Mouse (Mus musculus) WW6 (cell line): ENCODE measurements around the gene Ctnnbip1.

Experiments
- DNase-seq: peaks from one replicate; pipeline ENCODE4 v3.0.0-alpha.2; 2013; ENCODE audit warnings: low read depth, low spot score

The Ctnnbip1 gene

DNA sequence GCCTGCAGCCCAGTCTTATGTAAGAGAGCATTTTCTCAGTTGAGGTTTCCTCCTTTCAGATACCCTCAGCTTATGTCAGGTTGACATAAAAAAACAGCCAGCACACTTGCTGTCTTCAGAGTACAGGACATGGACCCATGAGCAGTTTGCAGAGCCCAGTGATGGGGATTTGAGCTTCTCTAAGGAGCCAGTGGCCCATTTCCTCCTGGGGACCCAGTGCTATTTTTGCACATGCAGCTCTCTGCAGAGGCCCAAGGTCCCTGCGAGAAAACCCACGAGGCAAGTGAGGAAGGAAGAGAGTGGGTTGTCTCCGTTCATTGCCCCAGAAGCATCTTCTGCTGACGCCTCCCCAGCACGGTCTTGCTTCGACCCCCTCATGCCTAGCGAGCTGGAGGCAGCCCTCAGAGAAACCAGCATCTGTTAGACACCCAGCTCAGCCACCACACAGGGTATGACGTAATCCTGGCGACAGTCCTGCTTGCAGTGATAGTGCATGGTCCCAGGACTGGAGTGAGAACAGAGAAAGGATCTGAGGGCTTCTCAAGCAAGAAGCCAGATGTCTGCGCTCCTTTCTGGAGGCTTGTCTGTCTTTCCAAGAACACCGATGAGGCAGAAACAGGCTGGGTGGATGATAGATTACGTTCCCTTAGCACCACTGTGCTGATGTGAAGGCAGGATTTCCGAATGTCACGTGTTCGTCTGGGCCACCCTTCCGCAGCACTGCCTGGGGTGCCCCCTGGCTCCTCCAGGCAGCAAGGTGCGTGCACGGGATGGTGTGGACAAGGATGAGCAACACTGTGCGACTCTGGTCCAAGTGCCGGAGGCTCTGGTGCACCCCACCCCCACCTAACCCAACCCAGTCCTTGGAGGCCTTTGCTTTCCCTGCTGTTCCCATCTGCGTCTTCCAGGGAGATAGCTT, 44.2 kb downstream of the Ctnnbip1 start:
- DNase-seq = no peak

GRCm38 (mm10) chr4:149562905-149563347, 44.9 kb downstream of the Ctnnbip1 start:
- no peak for DNase-seq

GRCm38 (mm10) chr4:149563941-149564361, 45.9 kb downstream of the Ctnnbip1 start:
- no peak for DNase-seq

GRCm38 (mm10) chr4:149564452-149565407, 46.7 kb downstream of the Ctnnbip1 start:
- DNase-seq = no peak

DNA sequence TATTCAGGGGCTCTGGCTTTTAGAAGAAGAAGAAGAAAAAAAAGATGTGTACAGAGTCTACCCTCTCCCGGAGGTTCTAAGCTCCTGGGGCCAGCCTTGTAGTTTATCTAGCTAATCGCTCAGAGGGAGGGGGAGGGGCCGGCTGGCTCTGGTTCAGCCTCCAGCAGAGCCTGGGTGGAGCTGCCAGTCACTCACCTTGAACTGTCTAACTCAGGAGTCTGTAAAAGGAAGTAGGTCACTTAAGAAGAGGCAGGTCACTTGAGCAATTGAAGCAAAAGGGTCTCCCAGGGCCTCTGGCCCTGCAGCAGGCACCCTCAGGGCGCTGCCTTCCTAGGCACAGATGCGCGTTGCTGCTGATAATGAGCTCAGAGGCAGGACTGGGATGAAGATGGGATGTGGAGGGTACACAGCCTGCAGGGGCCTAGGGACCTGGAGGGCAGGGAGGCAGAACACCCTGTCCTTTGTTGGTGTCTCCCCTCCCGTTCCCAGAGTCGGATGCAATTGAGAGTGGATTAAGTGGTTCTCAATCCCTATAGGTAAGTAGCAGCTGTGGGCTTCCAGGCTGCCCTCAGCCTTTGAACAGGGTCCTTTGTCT, 49.5 kb downstream of the Ctnnbip1 start:
- DNase-seq = no peak

GRCm38 (mm10) chr4:149568622-149569021, 50.6 kb downstream of the Ctnnbip1 start:
- no peak for DNase-seq

- DNase-seq = no peak
Observed at GRCm38 (mm10) chr4:149569781-149570497, 51.9 kb downstream of the Ctnnbip1 start.

DNA sequence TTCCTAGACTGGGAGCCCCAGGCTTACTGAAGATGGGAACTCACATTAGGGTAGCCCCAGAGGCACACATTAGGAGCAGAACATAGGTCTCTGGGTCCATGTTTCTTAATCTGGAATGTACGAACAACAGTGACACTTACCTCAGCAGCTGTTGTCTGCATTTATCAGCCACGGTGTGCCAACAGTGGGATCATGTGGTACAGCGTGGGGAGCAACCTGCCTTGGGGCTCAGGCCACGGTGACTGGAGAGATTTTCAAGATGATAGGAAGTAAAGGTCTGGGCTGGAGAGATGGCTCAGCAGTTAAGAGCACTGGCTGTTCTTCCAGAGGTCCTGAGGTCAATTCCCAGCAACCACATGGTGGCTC, 52.4 kb downstream of the Ctnnbip1 start:
- no peak for DNase-seq

- no peak for DNase-seq
Observed at GRCm38 (mm10) chr4:149571209-149571608, 53.2 kb downstream of the Ctnnbip1 start.

DNA sequence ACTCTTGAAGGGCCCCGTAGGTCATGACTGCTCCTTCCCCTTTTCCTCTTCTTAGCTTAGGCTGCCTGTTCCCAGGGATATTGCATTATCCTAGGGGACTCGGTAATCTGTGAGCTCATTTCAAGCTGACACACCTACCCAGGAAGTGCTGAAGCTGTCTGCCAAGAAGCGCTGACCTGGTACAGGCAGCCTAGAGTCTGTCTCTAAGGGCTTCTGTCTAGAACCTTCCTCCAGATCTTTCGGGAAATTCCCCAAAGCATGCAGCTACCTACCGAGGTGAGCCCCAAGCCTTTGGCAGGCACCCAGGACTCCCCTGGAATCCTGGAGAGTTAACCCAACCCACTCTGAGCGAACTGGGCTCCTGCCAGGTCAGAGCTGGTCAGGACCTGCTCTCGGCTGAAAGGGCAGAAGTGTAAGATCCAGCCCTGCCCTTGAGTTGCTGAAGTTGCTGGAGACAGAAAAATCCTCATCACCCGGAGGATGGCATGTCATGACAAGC, 53.7 kb downstream of the Ctnnbip1 start:
- no peak for DNase-seq

DNA sequence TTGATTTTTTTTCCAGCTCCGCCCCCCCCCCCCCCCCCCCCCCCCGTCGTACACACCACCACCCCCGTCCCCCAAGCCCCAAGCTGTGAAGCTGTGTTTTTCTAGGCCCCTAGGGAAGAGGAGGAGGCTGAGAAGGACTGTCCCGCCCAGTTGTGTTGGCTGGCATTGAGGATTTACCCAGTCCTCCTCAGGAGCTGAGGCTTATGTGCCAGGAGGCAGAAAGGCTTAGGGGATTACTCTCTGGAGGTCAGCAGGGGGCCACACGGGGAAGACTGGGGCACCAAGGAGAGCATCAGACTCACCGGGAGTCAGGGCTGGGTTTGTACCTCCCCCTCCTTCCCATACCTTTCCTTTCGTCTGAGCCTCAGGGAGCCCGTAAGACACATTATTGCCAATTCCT, 54.4 kb downstream of the Ctnnbip1 start:
- no peak for DNase-seq

DNA sequence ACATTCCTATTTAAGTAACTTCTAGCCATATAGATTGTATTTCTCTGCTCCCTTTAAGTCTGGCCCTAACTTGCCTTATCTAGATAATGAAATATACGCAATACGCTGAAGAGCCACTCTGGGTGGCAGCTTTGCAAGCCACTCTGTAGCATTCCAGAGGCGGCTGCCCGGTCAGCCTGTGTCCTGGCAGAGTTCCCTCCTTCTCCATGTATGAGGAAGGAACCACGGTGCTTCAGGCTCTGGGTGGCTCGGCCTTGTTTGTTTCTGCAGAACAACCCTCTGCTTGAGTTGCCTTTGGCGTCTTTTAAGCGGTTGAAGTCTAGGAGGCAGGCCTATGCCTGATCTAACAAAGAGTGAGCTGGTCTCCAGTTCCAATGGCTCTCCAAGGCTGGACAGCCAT, 54.8 kb downstream of the Ctnnbip1 start:
- no peak for DNase-seq

- DNase-seq = no peak
Observed at GRCm38 (mm10) chr4:149574391-149574821, 56.4 kb downstream of the Ctnnbip1 start.

GRCm38 (mm10) chr4:149576061-149576460, 58.0 kb downstream of the Ctnnbip1 start:
- no peak for DNase-seq

- no peak for DNase-seq
Observed at GRCm38 (mm10) chr4:149576993-149577548, 59.0 kb downstream of the Ctnnbip1 start.

DNA sequence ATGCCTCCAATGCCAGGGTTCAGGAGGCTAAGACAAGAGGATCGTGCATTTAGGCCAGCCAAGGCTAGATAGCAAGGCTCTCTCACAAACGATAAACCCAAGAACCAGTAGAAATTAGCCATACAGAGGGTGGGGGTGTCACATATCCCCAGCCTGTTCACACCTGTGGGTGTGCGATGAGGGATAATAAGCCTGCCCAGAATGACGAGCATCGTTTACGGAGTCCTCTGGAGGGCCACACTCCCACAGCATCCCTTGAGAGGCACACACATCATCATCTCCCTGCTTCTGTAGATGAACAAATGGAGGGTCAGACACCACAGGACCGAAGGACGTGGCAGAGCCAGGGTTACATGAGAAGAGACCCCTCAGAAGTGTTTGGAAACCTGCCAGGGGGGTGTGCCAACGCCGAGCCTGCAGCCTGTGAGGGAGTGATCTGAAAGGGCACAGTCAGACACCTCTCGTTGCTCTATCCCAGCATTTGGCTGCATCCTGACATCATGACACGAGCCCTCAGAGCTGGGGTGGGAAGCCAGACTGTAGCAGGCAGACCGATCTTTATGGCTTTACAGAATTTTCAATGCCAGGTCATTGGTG, 60.1 kb downstream of the Ctnnbip1 start:
- DNase-seq = no peak

GRCm38 (mm10) chr4:149578831-149579230, 60.8 kb downstream of the Ctnnbip1 start:
- DNase-seq = no peak

GRCm38 (mm10) chr4:149585236-149585635, 67.2 kb downstream of the Ctnnbip1 start:
- DNase-seq = no peak

GRCm38 (mm10) chr4:149586044-149586782, 68.2 kb downstream of the Ctnnbip1 start, which contains the start of gene Clstn1:
TSS of gene Clstn1 (plus strand) at chr4:149586468.
- no peak for DNase-seq
